Mouse (Mus musculus) adipose tissue, adult 10 weeks (tissue): ENCODE results near the gene Abhd12b. TPM values are rescaled to one million over a fixed set of nuclear protein-coding genes. Genes with fewer than 3 reads are reported as not detected.

Experiments used
- polyA plus RNA-seq: library from polyadenylated mRNA; stranded (reverse); fragments of 350-450 nt; fragmentation: Illumina TruSeq; extraction: RNeasy Lipid Tissue Mini Kit (QIAGEN cat#74804); gene quantifications from one replicate; pipeline ENCODE4 v1.2.3, GENCODE M21; 2014; ENCODE audit warnings: low read depth, low replicate concordance

Abhd12b gene
- not detected for polyA plus RNA-seq

DNA sequence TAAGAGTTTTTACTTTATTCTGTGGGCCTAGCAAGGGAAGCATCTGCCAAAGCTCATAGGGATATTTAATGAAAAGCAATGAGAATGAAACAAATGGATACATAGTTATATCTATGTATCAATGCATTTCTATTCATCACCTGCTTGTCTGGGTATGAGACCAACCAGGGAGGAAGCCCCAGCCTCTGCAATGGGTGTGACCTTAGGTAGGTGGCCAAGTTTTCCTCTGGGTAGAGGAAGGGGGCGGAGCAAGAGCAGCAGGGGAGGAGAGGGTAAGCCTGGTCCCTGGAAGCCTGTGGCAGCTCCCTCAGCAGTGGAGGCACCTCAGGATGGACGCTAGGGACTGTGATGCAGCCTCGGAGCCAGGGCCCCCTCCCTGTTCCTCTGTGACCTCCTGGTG, at the start of gene Abhd12b:
TSS of gene Abhd12b (plus strand) at position 301 of the 400 bp plus-strand sequence.

DNA sequence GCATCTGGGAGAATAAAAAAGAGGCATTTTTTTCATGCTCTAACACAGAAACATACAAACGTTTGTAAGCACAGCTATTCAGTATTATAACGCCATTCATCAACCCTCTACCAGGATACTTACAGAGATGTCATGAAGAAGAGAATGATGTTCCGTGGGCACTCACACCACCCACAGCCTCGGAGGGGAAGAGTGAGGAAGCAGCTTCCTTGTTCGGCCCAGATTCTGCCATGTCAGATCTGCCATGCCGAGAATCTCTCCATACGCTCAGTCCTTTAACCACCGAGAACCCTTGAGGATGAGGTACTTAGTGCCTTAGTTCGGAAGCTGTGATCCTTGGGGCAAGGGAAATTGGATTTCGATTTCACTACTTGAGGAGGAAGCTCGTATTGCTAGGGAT, 40.6 kb upstream of the Abhd12b start, which contains the start of gene Nin:
TSS of gene Nin (minus strand) at position 367 of the 400 bp plus-strand sequence.

DNA sequence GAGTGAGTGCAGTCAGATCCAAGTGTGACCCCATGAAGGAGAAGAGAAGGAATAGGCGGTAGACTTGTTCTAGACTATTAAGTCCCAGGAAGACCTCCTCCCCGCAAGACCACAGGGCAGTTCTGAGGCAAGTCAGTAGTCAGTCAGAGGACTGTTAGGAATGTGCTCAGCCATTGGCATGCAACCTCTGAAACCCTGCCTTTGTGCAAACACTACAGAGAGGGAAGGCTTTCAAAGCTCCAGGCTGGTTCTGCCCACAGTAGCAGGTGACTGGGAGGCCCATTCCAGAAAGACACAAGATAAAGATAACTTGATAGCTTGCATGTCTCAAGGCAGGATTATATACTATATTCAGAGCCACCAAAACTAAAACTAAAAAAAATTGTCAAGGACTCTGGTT, 77.4 kb downstream of the Abhd12b start, which contains the start of gene Pygl:
TSS of gene Pygl (minus strand) at position 195 of the 400 bp plus-strand sequence.

Other genes starting within 250 kb of the Abhd12b start
- 43.2 TPM for gene Sav1, start 167.1 kb upstream of the Abhd12b start, polyA plus RNA-seq
- 6.2 TPM for gene Nin, start 40.4 kb upstream of the Abhd12b start, polyA plus RNA-seq
- 77.2 TPM for gene Pygl, start 77.3 kb downstream of the Abhd12b start, polyA plus RNA-seq
- gene Trim9, start 193.5 kb downstream of the Abhd12b start, polyA plus RNA-seq = 4.2 TPM